Mouse (Mus musculus) frontal cortex, adult (tissue): ENCODE measurements at regions not wholly inside any gene's neighbourhood (a gene's known extent, or its start where the extent isn't known, plus 50 kb on each side); places are given as distances from the start of the nearest gene placed in this dataset.

ENCODE experiments used
- ATAC-seq: cut with Nextera tagmentation; 2 replicates; pipeline ENCODE4 v1.9.2; 2017; ENCODE audit warnings: mild to moderate bottlenecking, moderate library complexity, mixed read lengths; ENCODE audit not compliant: low TSS enrichment

GRCm38 (mm10) chr5:69678268-69678667, 86.1 kb upstream of the Gnpda2 start:
- ATAC-seq: no peak

GRCm38 (mm10) chr5:69665555-69665954, 73.4 kb upstream of the Gnpda2 start:
- peak; percentile 73 for ATAC-seq

- no peak for ATAC-seq
Measured at GRCm38 (mm10) chr5:69663961-69664360, 71.8 kb upstream of the Gnpda2 start.
